Mouse (Mus musculus): ENCODE results near the gene Numb. TPM values are rescaled to one million over a fixed set of nuclear protein-coding genes. Genes with fewer than 3 reads are reported as not detected.

The Numb gene
- total and polyA plus RNA-seq, 2 experiments from 2014 or later = 9.0 to 17.5 TPM

DNA sequence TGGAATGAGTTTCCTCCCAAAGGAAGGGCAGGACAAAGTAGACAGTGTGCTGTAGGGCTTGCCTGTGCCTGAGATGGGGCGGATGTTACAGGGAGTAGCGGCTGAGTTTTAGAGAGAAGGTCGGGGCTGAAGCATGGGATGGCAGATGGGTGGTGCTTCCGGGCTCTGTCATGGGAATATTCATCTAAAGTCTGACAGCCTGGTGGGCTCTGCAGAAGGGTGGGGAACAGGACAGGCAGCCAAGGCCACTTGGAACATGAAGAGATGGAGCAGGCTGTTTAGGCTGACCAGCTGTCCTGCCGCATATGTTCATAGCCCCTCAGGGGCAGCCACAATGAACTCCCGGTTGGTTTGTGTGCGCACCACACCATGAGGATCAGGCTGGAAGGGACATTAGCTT, 140.5 kb downstream of the Numb start:
- WGBS = 73% methylated on average over 7 of the region's 7 CpGs
- ATAC-seq (ENCODE audit: low FRiP score) (no peak), DNase-seq (ENCODE audit: low spot score) (peak; percentile 72)
- no peak for TF ChIP-seq CTCF (IDR thresholded peaks at IDR 0.05)
- H3K4me2 ChIP-seq (ENCODE audit: low read depth, low read length, poor library complexity, severe bottlenecking) = no peak overlapping the region
- no peaks in the 10 kb centered on the region for H3K36me3 ChIP-seq (ENCODE audit: insufficient read depth, low read length)
- no peaks in the 10 kb centered on the region for H3K4me1 ChIP-seq (ENCODE audit: insufficient read depth, low read length)
- no peaks in the 10 kb centered on the region for H3K9me3 ChIP-seq (ENCODE audit: low read length)
- no peak overlapping the region for H3K4me3 ChIP-seq (ENCODE audit: low read depth, low read length)
- H3K9ac ChIP-seq (replicated peaks; ENCODE audit: low read length, poor library complexity, severe bottlenecking) = no peak overlapping the region
- no peaks in the 10 kb centered on the region for H3K27me3 ChIP-seq (ENCODE audit: insufficient read depth, low read length)
- no peak overlapping the region for H3K27ac ChIP-seq (ENCODE audit: low read depth, low read length)

DNA sequence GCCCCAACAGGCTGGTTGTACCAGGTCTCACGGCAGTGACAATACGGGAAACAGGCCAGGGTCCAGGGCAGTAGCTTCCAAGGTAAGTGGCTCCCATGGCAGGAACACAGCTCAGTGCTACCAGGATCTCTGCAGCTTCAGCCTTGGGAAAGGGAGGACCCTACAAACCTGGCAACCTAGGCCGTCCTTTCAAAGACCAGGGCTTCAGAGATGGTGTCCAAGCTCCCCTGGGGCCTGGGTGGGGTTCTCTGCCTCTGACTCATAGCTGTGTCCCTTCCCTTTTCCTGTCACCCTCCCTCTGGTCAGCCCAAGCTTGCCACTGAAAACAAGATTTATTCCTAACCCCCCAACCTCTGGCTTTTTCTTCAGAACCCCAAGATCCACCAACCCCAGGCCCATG, 141.6 kb downstream of the Numb start:
- Histone ChIP-seq H3K36me3 (ENCODE audit: insufficient read depth, low read length) (no peaks in the 10 kb centered on the region), H3K4me2 (ENCODE audit: low read depth, low read length, poor library complexity, severe bottlenecking) (no peak overlapping the region), H3K27me3 (ENCODE audit: insufficient read depth, low read length) (no peaks in the 10 kb centered on the region), H3K27ac (ENCODE audit: low read depth, low read length) (no peak overlapping the region), H3K9me3 (ENCODE audit: low read length) (no peaks in the 10 kb centered on the region), H3K4me3 (ENCODE audit: low read depth, low read length) (no peak overlapping the region), H3K4me1 (ENCODE audit: insufficient read depth, low read length) (no peaks in the 10 kb centered on the region), H3K9ac (replicated peaks; ENCODE audit: low read length, poor library complexity, severe bottlenecking) (no peak overlapping the region)
- DNase-seq (ENCODE audit: low spot score) (no peak), ATAC-seq (ENCODE audit: low FRiP score) (no peak)
- TF ChIP-seq CTCF (IDR thresholded peaks at IDR 0.05) = no peak
- WGBS = 83% methylated on average over 3 of the region's 3 CpGs

DNA sequence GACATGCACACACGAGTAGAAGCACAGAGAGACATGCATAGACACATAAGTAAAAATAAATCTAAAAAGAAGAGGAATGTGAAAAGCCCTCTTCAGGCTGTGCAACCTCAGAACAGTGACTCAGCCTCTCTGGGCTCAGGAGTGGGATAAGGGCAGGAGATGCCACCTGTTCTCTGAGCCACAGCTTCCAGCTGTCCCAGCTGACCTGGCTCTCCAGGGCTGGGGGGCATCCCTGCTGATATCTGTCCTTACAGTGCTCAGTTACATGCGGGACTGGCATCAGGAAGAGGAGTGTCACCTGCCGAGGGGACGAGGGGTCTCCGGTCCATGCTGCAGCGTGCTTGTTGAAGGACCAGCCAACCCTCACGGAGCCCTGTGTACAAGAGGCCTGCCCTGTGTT, 145.0 kb downstream of the Numb start:
- 86% methylated on average over 7 of the region's 7 CpGs for WGBS
- H3K4me2 ChIP-seq (ENCODE audit: low read depth, low read length, poor library complexity, severe bottlenecking) = no peak overlapping the region

DNA sequence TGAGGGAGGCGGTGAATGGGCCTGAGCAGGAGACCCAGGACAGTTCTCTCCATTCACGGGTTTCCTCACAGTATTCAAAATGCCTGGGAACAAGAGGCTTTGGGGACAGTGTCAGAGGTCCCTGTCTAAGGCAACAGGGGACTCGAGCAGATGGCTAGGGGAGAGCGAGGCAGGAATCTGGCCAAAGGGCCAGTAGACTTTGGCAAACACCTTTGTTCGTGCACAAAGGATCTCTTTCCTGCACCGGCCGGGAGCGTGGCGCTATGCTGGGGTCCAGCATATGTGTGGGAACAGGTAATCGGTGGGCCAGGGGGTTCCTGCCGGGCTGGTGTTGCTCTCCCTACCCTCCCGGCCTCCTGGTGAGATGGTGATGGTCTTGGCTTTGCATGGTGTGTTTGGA, 146.1 kb downstream of the Numb start:
- DNase-seq (ENCODE audit: low spot score) (no peak), ATAC-seq (ENCODE audit: low FRiP score) (no peak)
- no peak for TF ChIP-seq CTCF (IDR thresholded peaks at IDR 0.05)
- no peak overlapping the region for H3K27ac ChIP-seq (ENCODE audit: low read depth, low read length)
- no peak overlapping the region for H3K4me2 ChIP-seq (ENCODE audit: low read depth, low read length, poor library complexity, severe bottlenecking)
- H3K9me3 ChIP-seq (ENCODE audit: low read length) = no peaks in the 10 kb centered on the region
- no peaks in the 10 kb centered on the region for H3K27me3 ChIP-seq (ENCODE audit: insufficient read depth, low read length)
- 61% methylated on average over 12 of the region's 12 CpGs for WGBS
- H3K36me3 ChIP-seq (ENCODE audit: insufficient read depth, low read length) = no peaks in the 10 kb centered on the region
- H3K9ac ChIP-seq (replicated peaks; ENCODE audit: low read length, poor library complexity, severe bottlenecking) = no peak overlapping the region
- H3K4me1 ChIP-seq (ENCODE audit: insufficient read depth, low read length) = peaks cover 1% of the 10 kb centered on the region; the same call in 1 of the 2 replicates
- H3K4me3 ChIP-seq (ENCODE audit: low read depth, low read length) = no peak overlapping the region

More for the DNA sequence above, 145.0 kb downstream of the Numb start:
- Histone ChIP-seq H3K9ac (replicated peaks; ENCODE audit: low read length, poor library complexity, severe bottlenecking) (no peak overlapping the region), H3K27me3 (ENCODE audit: insufficient read depth, low read length) (no peaks in the 10 kb centered on the region), H3K4me3 (ENCODE audit: low read depth, low read length) (no peak overlapping the region), H3K4me1 (ENCODE audit: insufficient read depth, low read length) (no peaks in the 10 kb centered on the region), H3K36me3 (ENCODE audit: insufficient read depth, low read length) (no peaks in the 10 kb centered on the region), H3K9me3 (ENCODE audit: low read length) (no peaks in the 10 kb centered on the region), H3K27ac (ENCODE audit: low read depth, low read length) (no peak overlapping the region)
- ATAC-seq (ENCODE audit: low FRiP score) = no peak
- DNase-seq (ENCODE audit: low spot score) = no peak
- TF ChIP-seq CTCF (IDR thresholded peaks at IDR 0.05) = no peak

DNA sequence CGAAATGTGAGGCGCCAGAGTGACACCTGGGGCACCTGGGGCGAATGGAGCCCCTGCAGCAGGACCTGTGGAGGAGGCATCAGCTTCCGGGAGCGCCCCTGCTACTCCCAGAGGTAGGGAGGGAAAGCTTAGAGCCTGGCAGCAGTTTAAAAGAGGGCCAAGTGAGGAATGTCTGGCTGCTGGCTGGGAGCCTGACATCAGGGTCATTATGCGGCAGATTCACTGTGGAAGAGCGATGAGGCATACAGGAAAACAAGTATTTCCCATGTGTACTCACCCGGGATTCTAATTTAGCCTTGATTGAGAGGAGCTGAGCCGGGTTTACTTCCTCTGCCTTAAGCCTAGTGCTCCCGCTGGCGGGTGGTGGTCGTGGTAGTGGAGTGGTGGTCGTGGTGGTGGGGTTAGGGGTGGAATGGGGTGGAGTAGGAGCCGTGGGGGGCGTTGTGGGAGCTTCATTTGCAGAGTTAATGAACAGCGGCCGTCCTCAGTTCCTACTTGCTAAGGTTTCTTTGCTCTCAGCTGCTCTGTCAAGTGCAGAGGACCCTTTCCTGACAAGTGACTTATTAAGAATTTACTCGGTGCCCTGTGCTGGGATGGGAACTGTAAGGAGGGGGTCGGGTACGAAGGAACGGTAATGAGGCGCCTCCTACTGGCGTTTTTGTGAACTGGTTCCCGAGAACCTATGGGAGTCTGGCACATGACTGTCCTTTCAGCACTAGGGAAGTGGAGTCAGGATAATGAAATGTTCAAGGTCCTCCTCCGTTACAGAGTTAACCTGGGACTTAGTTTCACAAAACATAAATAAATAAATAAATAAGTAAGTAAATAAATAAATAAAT, 151.1 kb downstream of the Numb start:
- peak; percentile 73 for TF ChIP-seq CTCF (IDR thresholded peaks at IDR 0.05)
- H3K9me3 ChIP-seq (ENCODE audit: low read length) = no peaks in the 10 kb centered on the region
- no peak overlapping the region for H3K4me3 ChIP-seq (ENCODE audit: low read depth, low read length)
- 7% methylated on average over 25 of the region's 25 CpGs for WGBS
- H3K4me2 ChIP-seq (ENCODE audit: low read depth, low read length, poor library complexity, severe bottlenecking) = peak overlapping the region; percentile 29
- DNase-seq (ENCODE audit: low spot score) = peak; percentile 78
- H3K36me3 ChIP-seq (ENCODE audit: insufficient read depth, low read length) = no peaks in the 10 kb centered on the region
- no peak overlapping the region for H3K27ac ChIP-seq (ENCODE audit: low read depth, low read length)
- no peaks in the 10 kb centered on the region for H3K27me3 ChIP-seq (ENCODE audit: insufficient read depth, low read length)
- ATAC-seq (ENCODE audit: low FRiP score) = no peak
- no peak overlapping the region for H3K9ac ChIP-seq (replicated peaks; ENCODE audit: low read length, poor library complexity, severe bottlenecking)
- H3K4me1 ChIP-seq (ENCODE audit: insufficient read depth, low read length) = peaks cover 6% of the 10 kb centered on the region; the same call in 1 of the 2 replicates

DNA sequence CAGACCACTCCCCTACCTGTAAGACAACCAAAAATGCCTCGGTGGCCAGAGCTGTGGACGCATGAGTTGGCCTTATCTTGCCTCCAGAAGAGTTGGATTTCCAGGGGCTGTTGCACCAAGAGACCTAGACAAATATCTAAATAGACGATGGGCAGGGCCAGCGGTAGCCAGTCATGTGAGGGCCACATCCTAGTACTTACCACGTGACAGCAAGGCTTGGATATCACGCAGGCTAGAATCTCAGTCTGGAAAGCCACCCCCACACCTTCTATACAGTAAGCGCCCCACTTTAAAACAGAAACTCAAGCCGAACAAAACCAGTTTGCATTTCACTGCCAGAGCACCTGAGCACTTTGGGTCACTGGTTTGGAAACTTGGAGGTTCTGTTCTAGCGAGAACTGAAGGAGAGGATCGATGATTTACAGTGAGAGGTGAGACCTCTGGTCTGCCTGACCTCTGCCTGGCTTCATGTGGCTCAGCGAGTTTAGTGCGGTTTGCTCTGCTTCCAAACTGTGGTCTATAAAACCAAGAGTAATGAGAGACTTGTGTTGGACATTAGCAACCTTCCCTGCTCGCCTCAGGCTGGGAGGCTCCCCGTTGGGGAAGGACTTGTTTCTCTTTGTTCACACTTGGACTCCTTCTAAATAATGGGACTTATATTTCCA, 153.4 kb downstream of the Numb start:
- Histone ChIP-seq H3K4me1 (ENCODE audit: insufficient read depth, low read length) (peaks cover 6% of the 10 kb centered on the region; the same call in 1 of the 2 replicates), H3K4me3 (ENCODE audit: low read depth, low read length) (no peak overlapping the region), H3K27ac (ENCODE audit: low read depth, low read length) (no peak overlapping the region), H3K9ac (replicated peaks; ENCODE audit: low read length, poor library complexity, severe bottlenecking) (no peak overlapping the region), H3K9me3 (ENCODE audit: low read length) (no peaks in the 10 kb centered on the region), H3K4me2 (ENCODE audit: low read depth, low read length, poor library complexity, severe bottlenecking) (no peak overlapping the region), H3K27me3 (ENCODE audit: insufficient read depth, low read length) (no peaks in the 10 kb centered on the region), H3K36me3 (ENCODE audit: insufficient read depth, low read length) (no peaks in the 10 kb centered on the region)
- no peak for DNase-seq (ENCODE audit: low spot score)
- no peak for TF ChIP-seq CTCF (IDR thresholded peaks at IDR 0.05)
- 83% methylated on average over 14 of the region's 14 CpGs for WGBS
- ATAC-seq (ENCODE audit: low FRiP score) = no peak
